Mouse (Mus musculus): ENCODE results near the gene 1700025G04Rik.
A peak's percentile ranks its signal among the peaks of the same experiment; 100 is the strongest.
"Not testable (repeated sequence)": the region's sequence is repeated elsewhere in the genome, so short reads cannot be mapped to it uniquely, and the experiment has no call there.

1700025G04Rik gene

GRCm38 (mm10) chr1:151855561-151855960 lies 234.4 kb downstream of the 1700025G04Rik start:
- no peak for DNase-seq (ENCODE audit: low read depth, low spot score)

DNA sequence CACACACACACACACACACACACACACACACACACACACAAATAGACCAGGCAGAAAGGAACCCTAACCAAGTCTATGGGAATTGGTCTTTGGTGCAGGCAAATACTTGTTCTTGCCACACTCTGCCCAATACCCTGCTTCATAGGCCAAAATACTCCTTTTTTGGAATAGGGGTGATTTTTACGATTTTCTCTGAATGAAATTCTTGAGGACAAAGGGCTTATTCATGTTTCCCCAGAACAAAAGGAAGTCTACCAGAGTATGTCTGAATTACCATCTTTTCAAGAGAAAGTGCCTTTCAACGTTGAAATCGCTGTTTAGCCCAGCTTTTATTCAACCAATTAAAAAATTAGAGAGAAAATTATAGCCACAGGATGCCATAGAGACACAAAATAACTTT lies 237.9 kb downstream of the 1700025G04Rik start:
- DNase-seq (ENCODE audit: low read depth, low spot score): no peak

GRCm38 (mm10) chr1:151851051-151851848 lies 238.7 kb downstream of the 1700025G04Rik start:
- no peak for DNase-seq (ENCODE audit: low read depth, low spot score)

DNA sequence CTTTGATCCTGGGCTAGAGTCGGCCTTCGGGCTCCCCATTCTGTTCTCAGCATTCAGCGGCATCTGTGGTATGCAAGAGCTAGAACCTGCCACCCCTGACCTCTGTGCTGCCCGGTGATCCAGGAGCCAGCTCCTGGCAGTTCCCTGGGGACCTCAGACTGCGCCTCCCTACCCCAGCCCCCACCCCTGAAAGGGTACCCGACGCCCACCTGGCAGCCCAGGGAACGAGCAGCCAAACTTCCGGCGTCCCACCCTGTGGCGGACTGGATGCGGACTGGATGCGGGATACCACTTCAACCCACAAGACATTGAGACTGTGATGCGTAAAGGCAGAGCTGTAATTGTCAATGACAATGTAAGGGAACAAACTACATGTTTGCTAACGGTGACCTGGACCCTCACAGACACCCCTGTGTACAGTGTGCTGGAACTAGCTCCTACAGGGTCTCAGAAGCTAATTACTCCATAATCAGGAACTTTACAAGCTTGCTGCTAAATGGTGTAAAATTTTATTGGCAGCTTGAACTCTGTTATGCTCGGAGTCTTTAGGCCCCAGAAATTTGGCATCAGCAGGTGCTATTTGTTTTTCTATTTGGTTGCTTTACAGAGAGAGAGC lies 239.8 kb downstream of the 1700025G04Rik start:
- no peak for DNase-seq (ENCODE audit: low read depth, low spot score)

GRCm38 (mm10) chr1:151848286-151848685 lies 241.6 kb downstream of the 1700025G04Rik start:
- no peak for DNase-seq (ENCODE audit: low read depth, low spot score)

GRCm38 (mm10) chr1:151845926-151846782 lies 243.8 kb downstream of the 1700025G04Rik start:
- DNase-seq (ENCODE audit: low read depth, low spot score): no peak

DNA sequence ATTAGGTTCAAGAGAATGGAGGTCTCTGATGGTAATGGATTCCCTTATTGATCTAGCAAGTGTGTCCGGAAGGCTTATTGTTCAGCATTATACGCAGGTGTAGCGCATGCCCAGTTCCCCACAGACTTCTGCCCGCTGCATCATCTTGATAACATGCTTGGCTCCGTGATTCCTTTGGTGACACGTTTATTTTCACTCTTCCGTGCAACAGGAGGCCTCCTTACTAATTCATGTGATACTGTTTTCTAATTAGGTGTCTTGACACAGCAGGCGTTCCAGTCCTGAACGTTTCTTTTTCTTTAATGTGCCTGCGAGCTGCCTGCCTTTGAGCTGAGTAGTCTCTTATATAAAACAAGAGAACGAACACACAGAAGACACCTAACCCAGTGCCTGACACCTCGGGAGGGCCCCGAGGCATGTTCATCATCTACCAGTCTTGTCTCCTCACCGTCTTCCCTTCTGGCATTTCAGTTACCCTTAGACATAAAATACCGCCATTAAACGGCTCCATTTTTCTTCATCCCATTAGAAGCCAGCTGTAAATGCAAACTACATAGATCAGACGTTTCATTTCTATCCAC lies 244.6 kb downstream of the 1700025G04Rik start:
- no peak for DNase-seq (ENCODE audit: low read depth, low spot score)

DNA sequence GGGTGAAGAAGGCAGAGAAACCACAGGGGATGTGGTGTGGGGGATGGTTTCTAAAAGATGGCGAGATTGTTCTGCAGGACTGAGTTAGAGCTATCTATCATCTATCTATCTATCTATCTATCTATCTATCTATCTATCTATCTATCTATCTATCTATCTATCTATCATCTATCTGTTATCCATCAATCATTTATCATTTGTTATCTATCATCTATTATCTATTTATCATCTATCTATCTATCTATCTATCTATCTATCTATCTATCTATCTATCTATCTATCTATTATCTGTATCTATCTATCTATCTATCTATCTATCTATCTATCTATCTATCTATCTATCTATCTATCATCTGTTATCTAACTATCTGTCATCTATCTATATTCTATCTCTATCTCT lies 249.6 kb downstream of the 1700025G04Rik start:
- not testable (repeated sequence) for DNase-seq (ENCODE audit: low read depth, low spot score)

GRCm38 (mm10) chr1:151835261-151835660 lies 254.7 kb downstream of the 1700025G04Rik start:
- DNase-seq (ENCODE audit: low read depth, low spot score): no peak

- DNase-seq (ENCODE audit: low read depth, low spot score): no peak
Observed at GRCm38 (mm10) chr1:151831791-151832190, 258.1 kb downstream of the 1700025G04Rik start.

DNA sequence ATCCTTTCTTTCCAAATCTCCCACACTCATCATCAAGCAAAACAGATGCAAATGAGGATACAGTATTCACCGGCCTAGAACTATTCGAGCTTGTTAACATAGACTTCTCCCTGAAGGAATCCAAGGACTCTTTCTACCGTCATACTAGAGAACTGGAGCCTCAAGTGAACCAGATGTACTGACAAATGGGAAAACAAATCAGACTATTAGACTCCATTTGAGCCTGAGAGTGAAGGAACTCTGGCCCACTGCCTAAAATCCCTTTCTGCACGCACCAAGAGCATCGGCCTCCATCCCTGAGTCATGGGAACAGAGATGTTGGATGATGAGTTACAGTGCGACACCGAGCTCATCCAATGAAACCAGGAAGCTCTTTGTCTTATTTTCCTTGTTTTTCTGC lies 264.9 kb downstream of the 1700025G04Rik start:
- no peak for DNase-seq (ENCODE audit: low read depth, low spot score)

- peak; percentile 18 for DNase-seq (ENCODE audit: low read depth, low spot score)
Observed at GRCm38 (mm10) chr1:151820457-151820856, 269.5 kb downstream of the 1700025G04Rik start.

DNA sequence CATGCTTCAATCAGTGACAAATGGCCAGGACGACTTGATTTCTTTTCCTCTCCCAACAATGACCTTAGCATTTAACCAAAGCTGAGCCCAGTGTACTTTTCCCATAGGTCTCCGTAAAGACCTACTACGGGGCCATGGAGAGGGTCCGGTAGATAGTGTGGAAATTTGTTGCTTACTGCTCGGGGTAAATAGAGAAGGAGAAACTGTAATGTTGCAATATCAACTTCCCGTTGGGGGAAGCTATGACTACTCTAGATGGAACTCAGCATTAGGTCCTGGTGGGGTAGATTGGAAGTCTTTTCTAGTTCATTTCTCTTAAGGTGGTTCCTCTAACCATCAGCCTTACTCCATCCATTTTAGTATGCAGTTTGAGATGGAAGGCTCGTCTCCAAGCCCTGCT lies 270.7 kb downstream of the 1700025G04Rik start:
- no peak for DNase-seq (ENCODE audit: low read depth, low spot score)

DNA sequence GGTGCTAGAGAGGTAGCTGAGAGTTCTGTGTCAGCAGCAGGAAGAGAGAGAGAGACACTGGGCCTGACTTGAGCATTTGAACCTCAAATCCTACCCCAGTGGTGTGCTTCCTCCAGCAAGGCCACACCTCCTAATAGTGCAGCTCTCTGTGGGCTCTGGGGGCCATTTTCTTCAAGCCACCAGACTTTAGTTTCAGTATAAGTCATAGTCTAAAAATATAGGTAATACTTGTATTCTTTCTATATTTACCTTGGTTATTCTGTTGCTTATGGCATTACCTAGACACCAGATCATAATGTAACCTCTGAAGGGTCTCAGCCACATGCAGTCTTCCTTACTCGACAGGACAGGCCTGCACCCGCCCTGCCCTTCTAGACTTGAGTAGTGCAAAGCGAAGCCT lies 273.9 kb downstream of the 1700025G04Rik start:
- no peak for DNase-seq (ENCODE audit: low read depth, low spot score)

GRCm38 (mm10) chr1:151812004-151812712 lies 277.8 kb downstream of the 1700025G04Rik start:
- DNase-seq (ENCODE audit: low read depth, low spot score): no peak

DNA sequence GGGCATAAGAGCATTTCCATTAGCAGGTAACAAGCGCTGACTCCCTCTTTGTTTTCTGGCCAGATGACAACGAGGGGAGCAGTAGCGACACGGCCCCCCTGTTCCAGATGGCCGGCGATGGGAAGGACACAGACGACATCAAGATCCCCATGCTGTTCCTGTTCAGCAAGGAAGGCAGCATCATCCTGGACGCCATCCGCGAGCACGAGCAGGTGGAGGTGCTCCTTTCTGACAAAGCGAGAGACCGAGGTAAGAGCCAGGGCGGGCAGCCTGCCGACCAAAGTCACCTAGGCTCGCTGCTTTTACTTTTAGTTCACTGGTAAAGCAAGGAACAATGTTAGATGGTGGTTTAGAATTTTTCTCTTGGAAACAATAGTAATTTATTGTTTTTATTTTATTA lies 278.5 kb downstream of the 1700025G04Rik start:
- DNase-seq (ENCODE audit: low read depth, low spot score): no peak

DNA sequence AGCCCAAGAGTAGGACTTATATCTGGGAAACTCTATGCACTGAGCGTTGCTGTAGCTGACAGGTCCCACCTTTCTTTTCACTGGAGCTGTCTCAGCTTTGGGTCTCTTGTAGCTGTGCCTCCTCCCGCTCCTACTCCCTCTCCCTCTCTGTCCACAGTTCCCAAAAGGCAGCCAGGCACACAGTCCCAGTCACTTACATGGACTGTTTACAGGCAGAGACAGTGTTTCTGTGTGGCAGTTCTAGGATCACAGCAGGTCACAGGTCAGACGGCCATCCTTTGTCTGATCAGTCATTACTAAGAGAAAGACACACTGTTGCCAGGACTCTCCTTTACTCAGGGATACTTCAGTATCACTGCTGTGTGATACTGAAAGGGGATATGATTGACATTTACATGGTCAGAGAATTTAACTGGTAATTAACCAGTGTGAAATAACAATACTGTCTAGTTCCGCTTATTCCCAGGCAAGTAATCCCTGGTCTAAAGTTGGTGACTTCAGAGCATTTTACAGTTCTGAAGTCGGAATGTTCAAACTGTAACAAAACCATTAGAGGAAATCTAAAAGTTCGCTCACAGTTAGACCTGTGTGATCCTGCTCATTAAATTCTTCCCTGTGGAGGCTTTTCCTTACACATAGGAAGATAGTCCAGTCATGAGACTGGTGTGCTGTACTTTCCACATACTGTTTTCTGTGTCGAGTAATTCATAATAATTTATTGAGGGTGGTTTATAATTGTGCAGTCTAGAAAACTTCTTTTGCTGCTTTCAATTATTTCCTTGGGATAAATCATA lies 279.1 kb downstream of the 1700025G04Rik start:
- DNase-seq (ENCODE audit: low read depth, low spot score): no peak

DNA sequence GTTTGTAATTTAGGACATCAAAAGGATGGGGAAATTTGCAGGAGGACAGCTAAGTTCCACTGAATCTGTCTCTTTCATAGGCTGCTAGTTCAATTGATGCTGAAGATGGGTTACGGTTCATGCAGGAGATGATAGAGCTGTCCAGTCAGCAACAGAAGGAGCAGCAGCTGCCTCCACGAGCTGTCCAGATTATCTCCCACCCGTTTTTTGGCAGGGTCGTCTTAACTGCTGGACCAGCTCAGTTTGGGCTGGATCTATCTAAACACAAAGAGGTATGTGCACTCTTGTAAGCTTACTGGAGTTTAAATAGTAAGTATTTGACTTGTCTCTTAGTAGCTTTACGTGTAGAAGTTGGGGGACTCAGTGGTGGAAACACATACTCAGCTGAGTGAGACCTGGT lies 282.6 kb downstream of the 1700025G04Rik start:
- DNase-seq (ENCODE audit: low read depth, low spot score): no peak

- DNase-seq (ENCODE audit: low read depth, low spot score): not testable (repeated sequence)
Observed at GRCm38 (mm10) chr1:151802795-151803194, 287.1 kb downstream of the 1700025G04Rik start.
